Mouse (Mus musculus): Measurements from ENCODE around the gene Sept12. TPM values are rescaled to one million over a fixed set of nuclear protein-coding genes. Genes with fewer than 3 reads are reported as not detected.
A peak's percentile ranks its signal among the peaks of the same experiment; 100 is the strongest.

Sept12 gene
- polyA plus RNA-seq, 1 experiment from 2014 or later, result not detected

- Histone ChIP-seq H3K36me3 (no peaks in the 10 kb centered on the region; the same call in 1 of the 2 replicates), H3K27ac (no peak overlapping the region), H3K27me3 (ENCODE audit: insufficient read depth, poor library complexity, severe bottlenecking) (no peaks in the 10 kb centered on the region), H3K4me1 (peaks cover 23% of the 10 kb centered on the region), H3K4me3 (0 out of 2 replicates have a peak overlapping the region, but pooled peaks have one; percentile 96), H3K9me3 (no peaks in the 10 kb centered on the region)
- DNase-seq (ENCODE audit: low spot score), result no peak
- 88% methylated on average over 8 of the region's 8 CpGs for WGBS
Measured at GRCm38 (mm10) chr16:4965392-4966129, 32.1 kb downstream of the Sept12 start.

GRCm38 (mm10) chr16:4964731-4965391 is 32.8 kb downstream of the Sept12 start:
- Histone ChIP-seq H3K9me3 (no peaks in the 10 kb centered on the region), H3K4me1 (peaks cover 23% of the 10 kb centered on the region), H3K36me3 (peaks cover 7% of the 10 kb centered on the region), H3K4me3 (peak overlapping the region; percentile 96), H3K27me3 (ENCODE audit: insufficient read depth, poor library complexity, severe bottlenecking) (no peaks in the 10 kb centered on the region), H3K27ac (peak overlapping the region; percentile 85)
- no peak for DNase-seq (ENCODE audit: low spot score)
- WGBS, result 23% methylated on average over 13 of the region's 13 CpGs

GRCm38 (mm10) chr16:4963797-4964709 is 33.6 kb downstream of the Sept12 start, which contains the start of gene Anks3:
Gene Anks3, minus strand, starts transcription at chr16:4964205.
- DNase-seq (ENCODE audit: low spot score), result peak; percentile 99
- peaks cover 23% of the 10 kb centered on the region for H3K4me1 ChIP-seq
- H3K27me3 ChIP-seq (ENCODE audit: insufficient read depth, poor library complexity, severe bottlenecking), result no peaks in the 10 kb centered on the region
- H3K27ac ChIP-seq, result peak within 1 kb of the TSS; percentile 85
- WGBS, result under 1% methylated on average over 76 of the region's 76 CpGs
- H3K4me3 ChIP-seq, result peak within 1 kb of the TSS; percentile 96
- peaks cover 13% of the 10 kb centered on the region for H3K36me3 ChIP-seq
- H3K9me3 ChIP-seq, result no peaks in the 10 kb centered on the region

- WGBS, result 42% methylated on average over 9 of the region's 9 CpGs
- H3K27ac ChIP-seq, result peak overlapping the region; percentile 85; the same call in 1 of the 2 replicates
Measured at GRCm38 (mm10) chr16:4963346-4963745, 34.3 kb downstream of the Sept12 start.

DNA sequence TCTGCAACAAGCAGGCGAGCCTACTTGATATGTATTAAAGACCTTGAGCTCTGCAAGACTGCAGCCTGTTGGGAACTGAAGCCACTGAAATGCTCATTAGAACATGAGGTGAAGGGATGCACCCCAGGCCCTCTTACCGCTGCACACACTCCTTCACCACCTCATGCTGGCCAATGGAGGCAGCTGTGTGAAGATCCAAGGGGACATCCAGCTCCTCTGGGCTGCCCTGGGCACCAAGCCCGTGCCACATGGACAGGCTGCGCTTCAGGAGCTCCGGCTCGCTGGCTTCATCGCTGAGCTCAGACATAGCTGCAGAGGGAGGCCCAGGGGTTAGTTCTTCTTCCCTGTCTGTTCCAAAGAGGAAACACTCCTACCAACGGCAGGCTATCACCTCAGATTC is 37.4 kb downstream of the Sept12 start:
- DNase-seq (ENCODE audit: low spot score), result no peak
- H3K4me3 ChIP-seq, result no peak overlapping the region
- peaks cover 21% of the 10 kb centered on the region for H3K4me1 ChIP-seq
- 91% methylated on average over 8 of the region's 8 CpGs for WGBS
- peaks cover 45% of the 10 kb centered on the region for H3K36me3 ChIP-seq
- H3K27me3 ChIP-seq (ENCODE audit: insufficient read depth, poor library complexity, severe bottlenecking), result no peaks in the 10 kb centered on the region
- H3K9me3 ChIP-seq, result no peaks in the 10 kb centered on the region
- no peak overlapping the region for H3K27ac ChIP-seq

More at GRCm38 (mm10) chr16:4963346-4963745, 34.3 kb downstream of the Sept12 start:
- Histone ChIP-seq H3K9me3 (no peaks in the 10 kb centered on the region), H3K36me3 (peaks cover 15% of the 10 kb centered on the region), H3K4me1 (peaks cover 23% of the 10 kb centered on the region), H3K4me3 (peak overlapping the region; percentile 96), H3K27me3 (ENCODE audit: insufficient read depth, poor library complexity, severe bottlenecking) (no peaks in the 10 kb centered on the region)
- DNase-seq (ENCODE audit: low spot score), result no peak

DNA sequence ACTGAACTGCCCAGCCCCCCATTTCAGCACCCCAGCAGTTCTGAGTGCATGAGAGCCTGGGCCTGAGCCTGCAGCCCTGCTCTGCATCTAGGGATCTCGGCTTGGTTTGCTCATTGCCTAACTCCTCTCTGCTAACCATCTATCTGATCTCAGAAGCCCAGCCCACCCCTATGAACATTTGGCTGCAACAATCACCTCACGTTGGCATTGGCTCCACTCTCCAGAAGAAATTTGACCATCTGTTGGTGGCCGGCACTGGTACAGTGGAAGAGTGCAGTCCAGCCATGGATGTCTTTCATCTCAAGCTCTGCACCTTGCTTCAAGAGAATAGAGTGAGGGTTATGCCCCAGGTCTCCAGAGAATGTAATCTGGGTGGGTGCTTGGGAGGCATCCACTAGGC is 40.2 kb downstream of the Sept12 start:
- H3K36me3 ChIP-seq, result peaks cover 72% of the 10 kb centered on the region
- H3K27me3 ChIP-seq (ENCODE audit: insufficient read depth, poor library complexity, severe bottlenecking), result no peaks in the 10 kb centered on the region
- no peak for DNase-seq (ENCODE audit: low spot score)
- peaks cover 7% of the 10 kb centered on the region; the same call in 1 of the 2 replicates for H3K4me1 ChIP-seq
- H3K4me3 ChIP-seq, result no peak overlapping the region
- no peaks in the 10 kb centered on the region for H3K9me3 ChIP-seq
- no peak overlapping the region for H3K27ac ChIP-seq
- WGBS, result 89% methylated on average over 3 of the region's 3 CpGs

GRCm38 (mm10) chr16:4956609-4957008 is 41.0 kb downstream of the Sept12 start:
- H3K27ac ChIP-seq, result no peak overlapping the region
- H3K9me3 ChIP-seq, result no peaks in the 10 kb centered on the region
- WGBS, result 91% methylated on average over 3 of the region's 3 CpGs
- DNase-seq (ENCODE audit: low spot score), result no peak
- H3K27me3 ChIP-seq (ENCODE audit: insufficient read depth, poor library complexity, severe bottlenecking), result no peaks in the 10 kb centered on the region
- peaks cover 80% of the 10 kb centered on the region for H3K36me3 ChIP-seq
- no peak overlapping the region for H3K4me3 ChIP-seq
- no peaks in the 10 kb centered on the region for H3K4me1 ChIP-seq

DNA sequence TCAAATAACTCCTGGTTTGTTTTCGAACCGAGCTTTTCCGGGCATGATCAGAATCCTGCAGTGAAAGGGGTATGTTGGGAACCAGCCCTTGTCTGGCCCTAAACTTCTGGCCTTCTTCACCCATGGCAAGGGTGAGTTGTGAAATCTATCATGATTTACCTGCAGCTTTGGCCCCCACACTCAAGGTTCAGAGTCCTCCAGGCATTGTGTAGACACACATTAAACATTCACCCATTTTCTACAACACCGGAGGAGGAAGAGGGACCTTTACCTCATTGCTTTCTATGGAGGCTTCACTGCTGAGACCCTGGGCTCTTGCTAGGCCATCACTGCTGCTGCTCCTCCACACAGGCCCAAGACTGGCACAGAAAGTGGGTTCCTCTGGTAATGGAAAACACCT is 50.3 kb downstream of the Sept12 start:
- Histone ChIP-seq H3K27ac (no peak overlapping the region), H3K9me3 (no peaks in the 10 kb centered on the region), H3K4me3 (no peak overlapping the region), H3K4me1 (no peaks in the 10 kb centered on the region), H3K36me3 (peaks cover 84% of the 10 kb centered on the region), H3K27me3 (ENCODE audit: insufficient read depth, poor library complexity, severe bottlenecking) (no peaks in the 10 kb centered on the region)
- 90% methylated on average over 4 of the region's 4 CpGs for WGBS
- no peak for DNase-seq (ENCODE audit: low spot score)

DNA sequence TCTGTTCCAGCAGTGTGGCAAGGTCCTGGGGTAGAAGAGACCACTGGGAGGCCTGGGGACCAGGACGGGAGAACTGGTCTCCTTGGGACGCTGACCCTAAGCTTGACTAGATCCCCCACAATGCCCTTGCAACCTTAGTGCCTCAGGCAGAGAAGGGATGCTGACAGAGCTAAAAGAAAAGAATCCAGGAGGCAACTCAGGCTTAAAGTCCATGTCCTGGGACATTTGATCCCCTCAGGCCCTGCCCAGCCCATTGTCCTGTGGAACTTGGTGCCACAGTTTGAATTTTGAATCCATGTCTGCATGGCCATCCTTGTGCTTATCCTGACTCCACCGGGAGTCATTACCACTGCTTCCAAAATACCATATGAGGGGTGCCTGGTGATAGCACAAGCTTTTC is 51.5 kb downstream of the Sept12 start:
- Histone ChIP-seq H3K27me3 (ENCODE audit: insufficient read depth, poor library complexity, severe bottlenecking) (no peaks in the 10 kb centered on the region), H3K9me3 (no peaks in the 10 kb centered on the region), H3K4me3 (no peak overlapping the region), H3K36me3 (peaks cover 85% of the 10 kb centered on the region), H3K4me1 (no peaks in the 10 kb centered on the region), H3K27ac (no peak overlapping the region)
- DNase-seq (ENCODE audit: low spot score), result no peak
- WGBS, result 77% methylated on average over 3 of the region's 3 CpGs

DNA sequence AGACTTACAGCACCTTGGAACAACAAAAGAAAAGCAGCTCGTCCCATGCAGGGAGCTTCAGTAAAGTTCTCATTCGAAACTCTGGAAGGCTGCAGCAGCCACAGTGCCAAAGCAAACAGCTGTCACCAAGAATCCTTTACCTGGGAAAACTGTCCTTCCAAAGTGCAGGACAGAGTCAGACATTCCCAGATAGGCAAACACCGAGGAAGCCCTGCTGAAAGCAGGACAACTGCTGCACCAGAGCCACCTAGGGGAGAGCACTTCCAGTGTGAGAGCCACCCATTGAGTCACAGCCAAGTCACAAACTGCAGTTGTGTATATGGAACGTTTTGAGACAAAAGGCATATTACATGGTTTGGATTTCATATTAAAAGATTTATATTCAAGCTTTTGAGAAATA is 52.2 kb downstream of the Sept12 start:
- WGBS, result 69% methylated on average over 4 of the region's 4 CpGs
- Histone ChIP-seq H3K27me3 (ENCODE audit: insufficient read depth, poor library complexity, severe bottlenecking) (no peaks in the 10 kb centered on the region), H3K36me3 (peaks cover 87% of the 10 kb centered on the region)

DNA sequence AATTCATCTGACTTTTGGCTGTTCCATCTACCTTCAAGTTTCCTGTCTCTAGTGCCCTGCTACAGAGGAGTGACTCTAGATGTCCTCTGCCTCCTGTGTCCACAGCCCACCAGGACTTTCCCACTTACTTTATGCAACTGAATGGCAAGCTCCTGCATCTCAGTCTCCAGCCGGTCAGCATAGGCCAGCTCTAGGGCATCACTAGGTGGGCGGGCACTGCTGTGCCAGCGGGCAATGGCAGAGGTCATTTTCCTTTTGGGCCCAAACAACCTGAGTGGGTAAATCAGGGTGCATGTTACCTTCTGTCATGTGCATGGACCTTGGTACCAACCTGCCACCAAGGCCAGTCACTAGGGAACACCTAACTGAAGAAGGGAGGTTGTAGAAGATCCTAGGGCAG is 54.2 kb downstream of the Sept12 start:
- Histone ChIP-seq H3K36me3 (peaks cover 80% of the 10 kb centered on the region), H3K4me1 (peaks cover 10% of the 10 kb centered on the region), H3K9me3 (no peaks in the 10 kb centered on the region), H3K27ac (no peak overlapping the region), H3K27me3 (ENCODE audit: insufficient read depth, poor library complexity, severe bottlenecking) (no peaks in the 10 kb centered on the region), H3K4me3 (no peak overlapping the region)
- DNase-seq (ENCODE audit: low spot score), result no peak
- 92% methylated on average over 3 of the region's 3 CpGs for WGBS

More for the DNA sequence above, 52.2 kb downstream of the Sept12 start:
- Histone ChIP-seq H3K4me1 (no peaks in the 10 kb centered on the region), H3K4me3 (no peak overlapping the region), H3K27ac (no peak overlapping the region), H3K9me3 (no peaks in the 10 kb centered on the region)
- no peak for DNase-seq (ENCODE audit: low spot score)

- no peaks in the 10 kb centered on the region for H3K9me3 ChIP-seq
- H3K4me3 ChIP-seq, result no peak overlapping the region
- no peak for DNase-seq (ENCODE audit: low spot score)
- peaks cover 10% of the 10 kb centered on the region for H3K4me1 ChIP-seq
- H3K27ac ChIP-seq, result no peak overlapping the region
- no peaks in the 10 kb centered on the region for H3K27me3 ChIP-seq (ENCODE audit: insufficient read depth, poor library complexity, severe bottlenecking)
- H3K36me3 ChIP-seq, result peaks cover 76% of the 10 kb centered on the region
- 90% methylated on average over 8 of the region's 8 CpGs for WGBS
Measured at GRCm38 (mm10) chr16:4942868-4943267, 54.8 kb downstream of the Sept12 start.
